Mouse (Mus musculus) megakaryocyte, embryonic 14.5 days (primary cell): Measurements from ENCODE around the gene Haghl.

Experiments used
- FLI1 ChIP-seq: IDR thresholded peaks from 2 replicates; pipeline ENCODE4 v1.6.1; 2012; ENCODE audit warnings: low read length, inconsistent platforms, mixed read lengths
- GATA1 ChIP-seq: IDR thresholded peaks from 3 replicates; pipeline ENCODE4 v1.6.1; 2012; ENCODE audit warnings: mixed read lengths, low read length, inconsistent platforms, borderline replicate concordance

GRCm38 (mm10) chr17:25786781-25787504, 1.5 kb upstream of the Haghl start:
- no peak for TF ChIP-seq FLI1
- TF ChIP-seq GATA1, result no peak
